Mouse (Mus musculus) olfactory bulb, adult 2 months (tissue): ENCODE data around the gene Zfp831.

Experiments
- CTCF ChIP-seq: fragments of 200-500 bp; IDR thresholded peaks from 2 replicates; pipeline ENCODE4 v1.5.1; 2012; ENCODE audit warnings: low read depth, mild to moderate bottlenecking, low read length, moderate library complexity; ENCODE audit not compliant: insufficient read depth
- POLR2A ChIP-seq: fragments of 200-500 bp; IDR thresholded peaks from 2 replicates; pipeline ENCODE4 v1.6.1; 2012; ENCODE audit warnings: mild to moderate bottlenecking, low read depth, low read length, moderate library complexity; ENCODE audit not compliant: insufficient read depth

DNA sequence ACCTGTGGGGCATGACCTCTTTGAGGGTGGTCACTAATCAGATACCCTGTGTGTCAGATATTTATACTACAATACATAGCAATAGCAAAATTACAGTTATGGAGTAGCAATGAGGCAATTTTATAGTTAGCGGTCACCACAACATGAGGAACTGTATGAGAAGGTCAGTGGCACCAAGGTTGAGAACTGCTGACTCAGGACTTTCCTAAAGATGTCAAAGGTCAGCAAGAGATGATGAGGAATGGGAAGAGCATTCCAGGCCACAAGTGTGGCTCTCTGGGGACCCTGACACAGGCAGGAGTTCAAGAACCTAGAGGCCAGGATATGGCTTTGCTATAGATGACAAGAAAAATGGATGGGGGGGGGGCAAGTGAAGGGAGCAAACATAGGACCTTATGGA lies 38.3 kb upstream of the Zfp831 start:
- TF ChIP-seq CTCF, result no peak
- TF ChIP-seq POLR2A, result no peak
